Mouse (Mus musculus) liver, postnatal 0 days (tissue): Measurements from ENCODE around the gene Uox.

Source experiments
- CTCF ChIP-seq: sonication (generic); IDR thresholded peaks from 2 replicates; pipeline ENCODE4 v1.5.1; 2016; ENCODE audit warnings: antibody characterized with exemption, low read depth
- EP300 ChIP-seq: IDR thresholded peaks from 2 replicates; pipeline ENCODE4 v1.6.1; 2016; ENCODE audit warnings: antibody characterized with exemption, low read depth, mild to moderate bottlenecking

DNA sequence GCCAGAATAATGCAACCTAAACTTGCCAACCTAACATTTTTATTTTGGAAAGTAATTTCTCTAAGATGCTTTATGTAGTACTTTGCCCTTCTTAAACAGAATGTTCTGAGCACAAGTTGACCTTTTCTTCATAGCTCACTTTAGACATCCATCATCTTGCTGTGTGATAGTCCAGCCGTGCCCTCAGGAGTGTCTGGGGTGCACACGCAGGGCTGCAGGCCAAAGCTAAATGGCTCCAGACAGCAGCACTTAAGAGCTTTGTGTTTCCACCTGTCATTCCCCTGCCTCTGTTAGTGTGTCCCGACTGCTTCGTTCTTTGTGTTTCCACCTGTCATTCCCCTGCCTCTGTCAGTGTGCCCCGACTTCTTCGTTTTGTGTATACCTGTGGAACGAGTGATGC is 2.9 kb upstream of the Uox start:
- TF ChIP-seq EP300 (no peak), CTCF (no peak)
